Mouse (Mus musculus) hindbrain, embryonic 14.5 days (tissue): ENCODE results near the gene Gm3033. TPM values are rescaled to one million over a fixed set of nuclear protein-coding genes. Genes with fewer than 3 reads are reported as not detected.
"Not testable (repeated sequence)": the region's sequence is repeated elsewhere in the genome, so short reads cannot be mapped to it uniquely, and the experiment has no call there.

ENCODE experiments used
- ATAC-seq: fragments of 200-750 bp; cut with Nextera tagmentation; 2 replicates; pipeline ENCODE4 v1.8.0; 2017; ENCODE audit warnings: moderate number of reproducible peaks, mild to moderate bottlenecking, moderate TSS enrichment, moderate library complexity; ENCODE audit not compliant: low FRiP score
- DNase-seq: peaks from one replicate; pipeline ENCODE4 v3.0.0-alpha.2; 2015; ENCODE audit warnings: low spot score
- H3K27ac ChIP-seq: fragments of 300-500 bp; sonication (generic); 2 replicates; pipeline ENCODE4 v1.5.1; 2014; ENCODE audit warnings: mild to moderate bottlenecking, moderate library complexity
- H3K27me3 ChIP-seq: fragments of 300-500 bp; sonication (generic); 2 replicates; pipeline ENCODE4 v1.6.1; 2014; ENCODE audit warnings: mild to moderate bottlenecking, low read length, mixed read lengths; ENCODE audit not compliant: control insufficient read depth, insufficient read depth
- H3K36me3 ChIP-seq: fragments of 300-500 bp; sonication (generic); replicated peaks from 2 replicates; pipeline ENCODE4 v1.6.1; 2014; ENCODE audit not compliant: control insufficient read depth, insufficient read depth
- H3K4me1 ChIP-seq: fragments of 300-500 bp; sonication (generic); replicated peaks from 2 replicates; pipeline ENCODE4 v1.6.1; 2014; ENCODE audit warnings: antibody characterized with exemption, low read length, mixed read lengths; ENCODE audit not compliant: control insufficient read depth, insufficient read depth
- H3K4me2 ChIP-seq: fragments of 300-500 bp; sonication (generic); replicated peaks from 2 replicates; pipeline ENCODE4 v1.6.1; 2014; ENCODE audit warnings: mild to moderate bottlenecking, moderate library complexity
- H3K4me3 ChIP-seq: fragments of 300-500 bp; sonication (generic); replicated peaks from 2 replicates; pipeline ENCODE4 v1.5.1; 2014; ENCODE audit warnings: mild to moderate bottlenecking, low read length
- H3K9ac ChIP-seq: fragments of 300-500 bp; sonication (generic); 2 replicates; pipeline ENCODE4 v1.6.1; 2014
- H3K9me3 ChIP-seq: fragments of 300-500 bp; sonication (generic); 2 replicates; pipeline ENCODE4 v1.6.1; 2016; ENCODE audit warnings: low read length; ENCODE audit not compliant: control insufficient read depth
- WGBS: fragments of 180-500 bp; shearing (Covaris S2); extraction: QIAGEN DNeasy Blood & Tissue Kit; methylation state at CpG from one replicate; pipeline ENCODE4 v1.1.7; 2014; 5-methylcytosine and 5-hydroxymethylcytosine counted together
- polyA plus RNA-seq: library from polyadenylated mRNA; unstranded; fragments of >200 nt; fragmentation: Nextera tagmentation; extraction: Ambion mirVana; gene quantifications from 2 replicates; pipeline ENCODE4 v1.2.1, GENCODE M21; 2014

Gene Gm3033
- not detected in 2 replicates for polyA plus RNA-seq

GRCm38 (mm10) chr14:3845945-3846344, at the start of gene Gm3033:
Gene Gm3033, plus strand, starts transcription at chr14:3846245.
- not testable (repeated sequence) for H3K27ac ChIP-seq, H3K9me3 ChIP-seq, ATAC-seq, H3K4me2 ChIP-seq, DNase-seq, H3K27me3 ChIP-seq, H3K36me3 ChIP-seq, H3K9ac ChIP-seq, H3K4me1 ChIP-seq, H3K4me3 ChIP-seq
- WGBS, result no CpG with 5 or more reads among the region's 2 CpGs

- H3K36me3 ChIP-seq, H3K27me3 ChIP-seq, H3K4me2 ChIP-seq, H3K4me3 ChIP-seq, DNase-seq, ATAC-seq, H3K4me1 ChIP-seq, H3K9ac ChIP-seq, H3K27ac ChIP-seq, H3K9me3 ChIP-seq: not testable (repeated sequence)
- WGBS, result no CpG with 5 or more reads among the region's 31 CpGs
Observed at GRCm38 (mm10) chr14:3809774-3810173, 36.3 kb upstream of the Gm3033 start, which contains the start of gene Gm3002. Gene Gm3002, plus strand, starts transcription at chr14:3810074.

GRCm38 (mm10) chr14:3883872-3884271, 37.8 kb downstream of the Gm3033 start, which contains the start of gene Gm2916:
Gene Gm2916, plus strand, starts transcription at chr14:3884172.
- H3K27ac ChIP-seq, H3K36me3 ChIP-seq, DNase-seq, H3K4me2 ChIP-seq, ATAC-seq, H3K4me1 ChIP-seq, H3K9ac ChIP-seq, H3K4me3 ChIP-seq, H3K9me3 ChIP-seq, H3K27me3 ChIP-seq: not testable (repeated sequence)
- WGBS, result no CpG with 5 or more reads among the region's 1 CpGs

Other genes starting within 250 kb of the Gm3033 start
- not detected in 2 replicates for gene Gm3012, start 211.7 kb upstream of the Gm3033 start, polyA plus RNA-seq
- gene Gm3020, start 194.2 kb upstream of the Gm3033 start, polyA plus RNA-seq, result 21.5 and 21.7 TPM in 2 replicates
- gene Gm3043, start 157.5 kb upstream of the Gm3033 start, polyA plus RNA-seq, result 0.27 TPM in 1 of 2 replicates, not detected in the other
- gene Gm3002, start 36.2 kb upstream of the Gm3033 start, polyA plus RNA-seq, result 4.8 and 5.3 TPM in 2 replicates
- 0.23 TPM in 1 of 2 replicates, not detected in the other for gene Gm2916, start 37.9 kb downstream of the Gm3033 start, polyA plus RNA-seq
- gene Gm3029, start 85.5 kb downstream of the Gm3033 start, polyA plus RNA-seq, result not detected in 2 replicates
- 2.2 TPM in 2 replicates for gene Gm3095, start 117.3 kb downstream of the Gm3033 start, polyA plus RNA-seq
- not detected in 2 replicates for gene Gm3099, start 152.1 kb downstream of the Gm3033 start, polyA plus RNA-seq
- 4.1 and 4.7 TPM in 2 replicates for gene Gm5796, start 177.7 kb downstream of the Gm3033 start, polyA plus RNA-seq
- gene Gm3115, start 237.9 kb downstream of the Gm3033 start, polyA plus RNA-seq, result not detected in 2 replicates